Mouse (Mus musculus) midbrain, embryonic 13.5 days (tissue): ENCODE measurements at regions not wholly inside any gene's neighbourhood (a gene's known extent, or its start where the extent isn't known, plus 50 kb on each side); places are given as distances from the start of the nearest gene placed in this dataset.

Source experiments
- ATAC-seq: fragments of 200-750 bp; cut with Nextera tagmentation; 2 replicates; pipeline ENCODE4 v1.8.0; 2017; ENCODE audit warnings: mild to moderate bottlenecking, moderate TSS enrichment, moderate library complexity
- H3K27ac ChIP-seq: fragments of 300-500 bp; sonication (generic); 2 replicates; pipeline ENCODE4 v1.5.1; 2015; ENCODE audit warnings: inconsistent platforms, mild to moderate bottlenecking, moderate library complexity
- H3K27me3 ChIP-seq: fragments of 300-500 bp; sonication (generic); 2 replicates; pipeline ENCODE4 v1.6.1; 2015; ENCODE audit warnings: mild to moderate bottlenecking, inconsistent platforms
- H3K36me3 ChIP-seq: fragments of 300-500 bp; sonication (generic); 2 replicates; pipeline ENCODE4 v1.6.1; 2015; ENCODE audit warnings: mild to moderate bottlenecking, inconsistent platforms
- H3K4me1 ChIP-seq: fragments of 300-500 bp; sonication (generic); replicated peaks from 2 replicates; pipeline ENCODE4 v1.6.1; 2015; ENCODE audit warnings: inconsistent platforms
- H3K4me2 ChIP-seq: fragments of 300-500 bp; sonication (generic); replicated peaks from 2 replicates; pipeline ENCODE4 v1.6.1; 2015; ENCODE audit warnings: moderate library complexity, mild to moderate bottlenecking, inconsistent platforms
- H3K4me3 ChIP-seq: fragments of 300-500 bp; sonication (generic); replicated peaks from 2 replicates; pipeline ENCODE4 v1.5.1; 2015; ENCODE audit warnings: mild to moderate bottlenecking, inconsistent platforms
- H3K9ac ChIP-seq: fragments of 300-500 bp; sonication (generic); replicated peaks from 2 replicates; pipeline ENCODE4 v1.6.1; 2015; ENCODE audit warnings: mild to moderate bottlenecking, inconsistent platforms
- H3K9me3 ChIP-seq: fragments of 300-500 bp; sonication (generic); 2 replicates; pipeline ENCODE4 v1.6.1; 2016; ENCODE audit warnings: mild to moderate bottlenecking, inconsistent platforms
- WGBS: fragments of 180-500 bp; shearing (Covaris S2); methylation state at CpG from one replicate; pipeline ENCODE4 v1.1.7; 2015; 5-methylcytosine and 5-hydroxymethylcytosine counted together

GRCm38 (mm10) chr2:178727930-178728793 is 297.8 kb downstream of the Cdh26 start:
- no peak overlapping the region for H3K9ac ChIP-seq
- no peak overlapping the region for H3K4me3 ChIP-seq
- peaks cover 24% of the 10 kb centered on the region for H3K4me1 ChIP-seq
- H3K4me2 ChIP-seq, result peak overlapping the region; percentile 47
- H3K27ac ChIP-seq, result peak overlapping the region; percentile 48
- 1% methylated on average over 17 of the region's 17 CpGs for WGBS
- H3K27me3 ChIP-seq, result no peaks in the 10 kb centered on the region; the same call in none of the 2 replicates
- no peaks in the 10 kb centered on the region for H3K36me3 ChIP-seq
- H3K9me3 ChIP-seq, result no peaks in the 10 kb centered on the region
- ATAC-seq, result peak; percentile 87

DNA sequence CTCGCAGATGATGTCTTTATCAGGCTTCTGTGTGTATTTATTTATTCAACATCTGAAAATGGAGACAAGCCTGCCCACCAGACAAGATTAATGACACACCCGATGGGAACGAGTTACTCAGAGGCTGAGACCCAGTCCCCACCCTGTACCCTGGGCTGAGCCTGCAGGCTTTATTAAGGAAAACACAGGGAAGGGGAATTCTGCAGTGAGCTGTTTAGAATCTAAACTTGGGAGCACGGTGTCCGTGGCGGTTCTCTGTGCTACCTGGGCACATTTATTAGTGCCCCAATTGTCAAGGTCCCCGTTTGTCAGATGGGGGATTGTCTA is 298.4 kb downstream of the Cdh26 start:
- peaks cover 24% of the 10 kb centered on the region for H3K4me1 ChIP-seq
- peak; percentile 73 for ATAC-seq
- no peaks in the 10 kb centered on the region for H3K9me3 ChIP-seq
- no peak overlapping the region for H3K4me3 ChIP-seq
- H3K9ac ChIP-seq, result no peak overlapping the region
- WGBS, result 7% methylated on average over 7 of the region's 7 CpGs
- H3K27ac ChIP-seq, result peak overlapping the region; percentile 22; the same call in 1 of the 2 replicates
- peak overlapping the region; percentile 47 for H3K4me2 ChIP-seq
- H3K27me3 ChIP-seq, result no peaks in the 10 kb centered on the region; the same call in none of the 2 replicates
- H3K36me3 ChIP-seq, result no peaks in the 10 kb centered on the region

DNA sequence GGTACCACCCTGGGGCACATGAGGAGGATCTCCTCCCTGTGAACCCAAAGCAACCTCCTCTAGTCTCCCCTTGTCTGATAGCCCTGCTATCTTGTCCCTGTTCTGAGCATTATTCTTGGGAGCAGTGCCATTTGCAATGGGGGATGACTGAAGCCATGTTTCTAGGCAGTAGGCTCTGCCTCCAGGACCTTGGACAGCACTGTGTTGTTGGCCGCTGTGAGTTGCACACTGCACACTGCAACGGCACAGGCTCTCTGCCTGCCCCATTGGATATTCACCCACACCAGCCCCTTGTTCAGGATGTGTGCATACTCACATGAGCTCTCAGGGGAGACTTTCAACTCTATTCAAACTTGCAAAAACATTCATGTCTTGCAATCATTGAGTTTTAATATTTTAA is 304.8 kb downstream of the Cdh26 start:
- H3K4me1 ChIP-seq, result no peaks in the 10 kb centered on the region
- no peak overlapping the region for H3K4me3 ChIP-seq
- no peaks in the 10 kb centered on the region for H3K27me3 ChIP-seq
- H3K4me2 ChIP-seq, result no peak overlapping the region
- H3K9me3 ChIP-seq, result no peaks in the 10 kb centered on the region
- H3K36me3 ChIP-seq, result no peaks in the 10 kb centered on the region
- no peak overlapping the region for H3K9ac ChIP-seq
- no peak overlapping the region for H3K27ac ChIP-seq
- no peak for ATAC-seq
- WGBS, result 7% methylated on average over 2 of the region's 2 CpGs

- no peak overlapping the region for H3K4me2 ChIP-seq
- no peak overlapping the region for H3K27ac ChIP-seq
- H3K36me3 ChIP-seq, result no peaks in the 10 kb centered on the region
- ATAC-seq, result no peak
- no peaks in the 10 kb centered on the region for H3K9me3 ChIP-seq
- no peak overlapping the region for H3K4me3 ChIP-seq
- no peak overlapping the region for H3K9ac ChIP-seq
- WGBS, result 87% methylated on average over 4 of the region's 4 CpGs
- peaks cover 11% of the 10 kb centered on the region for H3K4me1 ChIP-seq
- 0 out of 2 replicates have a peak, but pooled peaks cover 3% of the 10 kb centered on the region for H3K27me3 ChIP-seq
Measured at GRCm38 (mm10) chr2:178744617-178745016, 314.3 kb downstream of the Cdh26 start.

- H3K4me3 ChIP-seq, result no peak overlapping the region
- no peak overlapping the region for H3K27ac ChIP-seq
- H3K4me2 ChIP-seq, result no peak overlapping the region
- no peaks in the 10 kb centered on the region for H3K9me3 ChIP-seq
- 22% methylated on average over 14 of the region's 14 CpGs for WGBS
- peak; percentile 48 for ATAC-seq
- 0 out of 2 replicates have a peak, but pooled peaks cover 3% of the 10 kb centered on the region for H3K27me3 ChIP-seq
- H3K4me1 ChIP-seq, result peaks cover 11% of the 10 kb centered on the region
- H3K9ac ChIP-seq, result no peak overlapping the region
- H3K36me3 ChIP-seq, result no peaks in the 10 kb centered on the region
Measured at GRCm38 (mm10) chr2:178745296-178746015, 315.1 kb downstream of the Cdh26 start.

DNA sequence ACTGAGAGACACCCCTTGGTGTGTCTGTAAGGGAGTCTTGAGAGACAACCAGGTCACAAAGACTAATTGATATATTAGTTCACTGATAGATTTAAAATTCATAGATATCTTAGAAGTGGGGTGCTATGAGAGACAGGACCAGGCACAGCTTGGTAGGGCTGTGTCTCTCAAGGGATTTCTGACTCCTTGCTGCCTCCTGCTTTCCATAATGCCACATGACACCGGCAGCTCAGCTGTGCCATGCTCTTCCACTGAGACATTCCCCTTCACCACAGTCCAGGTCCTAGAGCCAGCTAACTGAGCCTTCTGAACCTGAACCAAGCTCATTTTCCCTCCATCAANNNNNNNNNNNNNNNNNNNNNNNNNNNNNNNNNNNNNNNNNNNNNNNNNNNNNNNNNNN is 320.9 kb downstream of the Cdh26 start:
- Histone ChIP-seq H3K9ac (no peak overlapping the region), H3K4me3 (no peak overlapping the region), H3K27me3 (no peaks in the 10 kb centered on the region), H3K9me3 (no peaks in the 10 kb centered on the region), H3K4me2 (no peak overlapping the region), H3K36me3 (no peaks in the 10 kb centered on the region), H3K4me1 (no peaks in the 10 kb centered on the region), H3K27ac (no peak overlapping the region)
- no peak for ATAC-seq
- 88% methylated on average over 1 of the region's 1 CpGs for WGBS

DNA sequence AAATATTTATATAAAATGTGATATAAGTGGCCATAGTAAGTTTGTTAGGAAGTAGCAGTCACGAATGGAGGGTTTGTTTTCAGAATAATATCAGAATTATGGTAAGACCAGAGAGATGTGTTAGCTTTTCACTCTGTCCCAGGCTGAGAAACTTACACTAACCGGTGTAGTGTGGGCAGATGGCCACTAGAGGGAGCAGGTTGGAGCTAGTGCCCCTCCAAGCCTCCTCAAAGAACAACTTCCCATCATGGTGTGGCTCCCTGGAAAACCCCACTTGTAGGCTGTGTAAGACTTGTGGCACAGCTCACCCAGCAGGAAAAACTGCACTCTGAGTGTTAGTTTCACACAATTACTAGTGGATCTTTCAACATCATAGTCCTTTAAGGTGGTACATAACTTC is 328.0 kb downstream of the Cdh26 start:
- ATAC-seq, result no peak
- 4% methylated on average over 2 of the region's 2 CpGs for WGBS

GRCm38 (mm10) chr2:178768526-178768925 is 338.2 kb downstream of the Cdh26 start:
- no peak for ATAC-seq
- 68% methylated on average over 4 of the region's 4 CpGs for WGBS

More for the DNA sequence above, 328.0 kb downstream of the Cdh26 start:
- Histone ChIP-seq H3K36me3 (no peaks in the 10 kb centered on the region), H3K4me3 (no peak overlapping the region), H3K27ac (no peak overlapping the region), H3K27me3 (no peaks in the 10 kb centered on the region), H3K4me2 (no peak overlapping the region), H3K9ac (no peak overlapping the region), H3K9me3 (no peaks in the 10 kb centered on the region), H3K4me1 (no peaks in the 10 kb centered on the region)

DNA sequence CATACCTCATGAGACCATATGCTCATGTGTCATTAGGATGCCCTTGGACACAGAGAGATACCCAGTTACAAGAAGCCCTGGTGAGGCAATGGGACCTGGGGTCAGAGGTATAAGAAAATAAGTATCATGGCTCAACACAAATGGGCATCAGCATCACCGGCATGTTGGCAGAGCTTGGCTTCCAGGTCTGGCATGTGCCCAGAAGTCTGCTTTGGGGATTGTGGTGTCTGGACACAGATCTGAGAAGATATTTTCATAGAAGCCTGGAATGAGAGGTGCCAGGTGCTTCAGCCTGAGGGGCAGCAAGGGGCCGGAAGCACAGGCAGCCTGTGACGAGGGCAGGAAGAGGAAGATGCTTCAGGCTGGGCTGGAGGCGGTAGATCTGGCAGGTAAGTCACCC is 338.7 kb downstream of the Cdh26 start:
- H3K27ac ChIP-seq, result no peak overlapping the region
- H3K4me3 ChIP-seq, result no peak overlapping the region
- ATAC-seq, result no peak
- 93% methylated on average over 4 of the region's 4 CpGs for WGBS
- no peaks in the 10 kb centered on the region for H3K4me1 ChIP-seq
- H3K4me2 ChIP-seq, result no peak overlapping the region
- H3K9ac ChIP-seq, result no peak overlapping the region
- no peaks in the 10 kb centered on the region for H3K27me3 ChIP-seq
- no peaks in the 10 kb centered on the region for H3K9me3 ChIP-seq
- no peaks in the 10 kb centered on the region for H3K36me3 ChIP-seq

More at GRCm38 (mm10) chr2:178768526-178768925, 338.2 kb downstream of the Cdh26 start:
- Histone ChIP-seq H3K4me1 (no peaks in the 10 kb centered on the region), H3K9me3 (no peaks in the 10 kb centered on the region), H3K4me3 (no peak overlapping the region), H3K4me2 (no peak overlapping the region), H3K36me3 (no peaks in the 10 kb centered on the region), H3K9ac (no peak overlapping the region), H3K27me3 (no peaks in the 10 kb centered on the region), H3K27ac (no peak overlapping the region)

GRCm38 (mm10) chr2:178771435-178771834 is 341.1 kb downstream of the Cdh26 start:
- no peak overlapping the region for H3K4me3 ChIP-seq
- H3K27me3 ChIP-seq, result no peaks in the 10 kb centered on the region
- no peak; the same call in 1 of the 2 replicates for ATAC-seq
- 24% methylated on average over 1 of the region's 1 CpGs for WGBS
- H3K27ac ChIP-seq, result no peak overlapping the region
- H3K36me3 ChIP-seq, result no peaks in the 10 kb centered on the region
- H3K4me2 ChIP-seq, result no peak overlapping the region
- H3K9me3 ChIP-seq, result no peaks in the 10 kb centered on the region
- no peak overlapping the region for H3K9ac ChIP-seq
- H3K4me1 ChIP-seq, result no peaks in the 10 kb centered on the region

- Histone ChIP-seq H3K9me3 (no peaks in the 10 kb centered on the region), H3K4me2 (no peak overlapping the region), H3K27ac (no peak overlapping the region), H3K4me3 (no peak overlapping the region), H3K36me3 (no peaks in the 10 kb centered on the region), H3K27me3 (no peaks in the 10 kb centered on the region), H3K9ac (no peak overlapping the region), H3K4me1 (no peaks in the 10 kb centered on the region)
- 92% methylated on average over 3 of the region's 3 CpGs for WGBS
- no peak for ATAC-seq
Measured at GRCm38 (mm10) chr2:178771881-178772280, 341.6 kb downstream of the Cdh26 start.
